Mouse (Mus musculus) heart, postnatal 36 days (tissue): ENCODE measurements around the gene Pate2. TPM values are rescaled to one million over a fixed set of nuclear protein-coding genes. Genes with fewer than 3 reads are reported as not detected.

Source experiments
- DNase-seq, 2 experiments: peaks; one replicate each; pipeline ENCODE4 v3.0.0; 2021 to 2022
- intact Hi-C: fragments of 180-260 bp; cut with DNase I; formaldehyde crosslinking; loops from one replicate; pipeline ENCODE4 v1.15.1; 2025
- total RNA-seq, 2 experiments: library from RNA; stranded (reverse); gene quantifications; 2 replicates each; pipeline ENCODE4 v1.2.3; 2021

The Pate2 gene
- total RNA-seq: not detected

DNA sequence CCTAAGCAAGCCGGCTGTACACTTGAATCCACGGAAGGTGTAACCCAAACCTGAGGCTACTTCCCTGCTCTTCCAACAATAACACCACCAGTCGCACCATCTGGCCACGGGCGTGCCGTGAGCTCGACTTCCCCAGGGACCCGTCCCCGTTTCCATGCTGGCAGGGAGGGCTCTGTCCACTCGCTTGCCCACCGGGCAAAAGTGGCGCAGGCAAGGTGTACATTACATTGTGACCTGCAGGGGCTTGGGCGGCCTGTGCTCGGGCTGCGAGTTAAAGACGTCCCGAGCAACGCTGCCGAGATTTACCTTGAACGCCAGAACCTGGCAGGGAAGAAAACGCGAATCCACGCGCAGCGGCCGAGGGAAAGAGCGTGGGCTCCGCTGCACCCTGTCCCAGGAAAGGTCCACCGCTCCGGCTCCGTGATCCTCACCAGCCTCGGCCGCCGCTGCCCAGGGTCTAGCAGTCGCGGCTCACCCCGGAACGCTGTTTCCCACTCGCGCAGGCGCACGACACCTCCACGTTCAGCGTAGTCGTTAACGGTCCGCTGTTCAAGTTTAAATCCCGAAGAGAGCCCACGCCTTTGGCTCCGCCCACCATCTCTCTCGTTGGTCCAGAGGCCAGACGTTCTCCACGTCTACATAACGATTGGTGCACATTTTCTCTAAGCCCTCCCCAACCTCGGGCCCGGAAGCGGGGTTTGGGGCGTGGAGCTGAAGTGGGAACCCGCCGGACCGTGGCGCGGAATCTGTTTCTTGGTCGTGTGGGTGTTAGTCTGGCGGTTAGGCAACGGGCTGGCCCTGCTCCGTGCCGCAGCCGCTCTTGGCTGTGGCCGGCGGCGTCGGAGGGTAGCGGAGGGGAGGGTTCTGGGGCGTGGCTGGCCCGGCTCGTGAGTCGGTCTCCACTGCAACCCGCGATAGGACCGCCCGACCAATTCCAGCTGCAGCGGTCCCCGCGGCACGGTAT is at the start of gene Pate2, which contains the start of gene Hyls1:
TSS of gene Pate2 (plus strand) at position 714 of the 964 bp plus-strand sequence.
TSS of gene Hyls1 (minus strand) at position 828 of the 964 bp plus-strand sequence.
- intact Hi-C loops: no loop called here
- peak; percentile 88 to 93 for DNase-seq

DNA sequence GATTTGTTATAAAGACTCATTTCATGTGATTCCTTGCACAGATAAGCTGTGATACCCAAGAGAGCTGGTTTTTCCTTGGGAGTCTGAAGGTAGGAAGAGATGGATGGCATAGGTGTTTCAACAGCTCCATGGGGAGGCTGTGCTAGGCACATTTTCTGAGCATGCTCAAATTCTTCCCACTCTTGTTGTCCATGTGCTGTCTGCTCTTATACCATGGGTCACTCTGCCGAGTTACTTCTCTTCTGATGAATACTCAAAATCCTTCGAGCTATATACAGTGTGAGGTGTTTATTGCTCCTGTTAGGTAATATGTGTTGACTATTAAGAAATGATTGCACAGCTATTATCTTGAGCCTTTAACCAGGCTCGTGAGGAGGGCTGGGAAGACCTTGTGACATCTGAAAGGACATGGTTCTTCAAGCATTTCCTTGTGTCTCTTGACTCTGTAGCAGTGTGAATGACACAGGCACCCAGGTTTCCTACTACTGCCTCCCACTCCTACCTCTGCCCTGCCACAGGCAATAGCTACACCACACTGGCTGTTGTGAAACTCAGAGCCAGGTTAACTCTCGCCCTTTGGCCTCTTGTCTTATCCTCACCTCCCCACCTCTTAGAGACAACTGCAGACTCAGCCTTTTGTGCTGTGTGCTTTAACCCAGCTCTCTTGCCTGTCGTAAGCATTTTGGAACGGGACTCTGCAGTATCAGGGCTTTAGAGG is 49.3 kb upstream of the Pate2 start:
- intact Hi-C loops: loop anchor here (5.0 kb wide), 1 partner anchor 98 kb away; the partner anchor contains the start of gene Cdon
- DNase-seq: no peak

DNA sequence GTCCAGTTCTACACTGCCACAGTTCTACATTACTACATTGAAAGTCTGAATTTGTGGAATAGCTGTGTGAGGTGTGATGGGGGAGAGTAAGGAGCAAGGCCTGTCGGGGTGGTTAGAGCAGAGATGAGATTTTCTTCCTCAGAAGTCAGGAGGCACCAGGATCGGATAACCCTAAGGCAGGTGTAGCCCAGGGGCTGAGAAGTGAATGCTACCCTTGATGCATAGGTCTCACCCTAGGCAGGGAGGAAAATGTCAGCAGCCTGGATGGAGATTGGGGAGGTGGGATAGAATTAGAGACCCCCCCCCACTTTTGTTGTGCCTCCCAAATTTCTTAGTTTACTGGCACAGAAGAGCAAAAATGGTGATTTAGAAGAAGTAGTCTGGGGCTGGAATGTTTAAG is 47.8 kb upstream of the Pate2 start:
- intact Hi-C loops: loop anchor here (5.0 kb wide), 1 partner anchor 100 kb away; the partner anchor contains the start of gene Cdon
- no peak for DNase-seq

DNA sequence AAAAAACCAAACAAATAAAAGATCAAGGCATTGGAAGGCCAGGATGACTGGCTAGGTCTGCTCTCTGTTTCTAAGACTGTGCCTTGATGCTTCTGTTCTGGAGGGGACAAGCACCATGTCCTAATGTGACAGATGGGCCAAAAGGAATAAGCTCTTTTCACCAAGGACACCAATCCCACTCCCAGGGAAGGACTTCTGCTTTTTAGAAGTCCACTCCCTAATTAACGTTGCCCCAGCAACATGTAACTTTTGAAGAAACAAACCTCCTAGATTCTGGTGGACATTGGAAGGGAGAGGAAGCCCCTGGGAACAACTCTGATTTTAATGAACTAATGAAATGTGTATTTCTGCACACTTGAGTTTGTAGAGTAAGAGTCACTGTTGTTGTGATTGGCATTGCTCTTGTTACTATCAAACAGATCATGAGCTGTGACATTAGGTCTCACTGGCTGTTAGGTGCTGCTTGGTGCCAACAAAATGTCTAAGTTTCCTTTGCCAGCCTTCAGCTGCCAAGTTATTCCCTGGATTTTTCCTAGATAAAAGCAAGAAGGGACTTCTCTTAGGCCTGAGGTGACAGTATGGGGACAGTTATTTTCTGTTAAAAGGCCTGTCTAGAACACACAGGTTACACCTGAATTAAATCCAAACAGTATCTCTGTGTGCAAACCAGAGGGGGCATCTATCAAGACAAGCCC is 47.1 kb upstream of the Pate2 start:
- DNase-seq: no peak
- intact Hi-C loops: loop anchor here (5.0 kb wide), 1 partner anchor 101 kb away; the partner anchor contains the start of gene Cdon

DNA sequence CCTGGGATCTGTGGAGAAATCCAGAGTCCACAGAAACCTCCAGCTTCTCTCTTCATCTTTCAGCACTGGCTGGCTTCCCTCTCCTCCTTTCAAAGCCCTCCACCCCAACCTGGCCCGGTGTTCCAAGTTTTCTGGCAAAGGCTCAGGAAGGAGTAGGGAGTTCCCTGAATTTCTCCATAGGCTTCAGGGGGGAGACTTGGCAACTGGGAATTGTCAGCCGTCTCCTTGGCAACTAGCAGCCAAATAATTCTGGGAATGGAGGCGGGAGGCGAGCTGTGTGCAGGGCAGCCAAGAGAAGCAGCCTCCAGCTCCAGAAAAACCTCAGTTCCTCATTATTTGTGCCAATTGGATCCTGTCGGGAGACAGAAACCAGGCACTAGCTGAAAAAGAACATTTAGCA is 46.5 kb upstream of the Pate2 start:
- peak; percentile 48 to 53 for DNase-seq
- intact Hi-C loops: loop anchor here (5.0 kb wide), 1 partner anchor 101 kb away; the partner anchor contains the start of gene Cdon

DNA sequence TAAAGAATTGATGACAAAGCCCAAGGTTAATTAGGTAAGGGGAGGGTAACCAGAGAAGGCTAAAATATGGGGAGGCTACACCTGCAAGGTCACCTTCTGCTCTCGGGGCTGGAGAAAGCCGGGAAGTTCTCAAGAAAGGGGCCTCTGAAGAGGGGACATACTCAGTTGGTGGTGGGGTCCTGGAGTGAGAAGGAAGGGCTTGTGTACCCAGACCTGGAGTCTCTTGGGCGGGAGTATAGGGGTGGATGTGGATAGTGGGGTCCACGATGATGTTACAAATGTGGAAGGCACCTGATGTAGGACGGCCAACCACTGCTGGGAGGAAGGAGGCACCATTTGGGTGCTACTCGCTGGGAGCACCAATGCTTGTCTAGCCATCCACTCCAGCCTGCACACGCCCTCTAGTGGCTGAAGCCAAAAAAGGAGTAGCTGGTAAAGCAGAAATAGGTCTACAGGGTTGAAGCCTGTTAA is 46.1 kb upstream of the Pate2 start:
- intact Hi-C loops: loop anchor here (1.0 to 5.0 kb wide), 2 partner anchors 102 to 242 kb away; partner anchors contain the start of gene Cdon
- peak; percentile 65 to 70 for DNase-seq

DNA sequence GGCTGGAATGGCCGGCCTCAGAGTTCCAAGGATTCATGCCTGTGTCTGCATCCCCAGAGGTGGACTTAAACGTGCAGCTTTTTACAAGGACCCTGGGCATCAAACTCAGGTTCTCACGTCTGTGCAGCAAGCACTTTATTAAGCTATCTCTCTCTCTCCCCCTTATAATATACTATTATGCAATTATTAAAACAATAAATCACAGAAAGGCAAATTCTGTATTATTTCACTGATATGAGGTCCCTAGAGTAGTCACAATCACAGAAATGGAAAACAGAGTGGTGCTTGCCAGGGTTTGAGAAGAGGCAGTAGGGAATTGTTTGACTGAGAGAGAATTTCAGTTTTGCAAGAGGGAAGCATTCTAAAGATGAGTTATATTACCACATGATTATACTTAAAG is 40.9 kb upstream of the Pate2 start:
- intact Hi-C loops: no loop called here
- no peak for DNase-seq

DNA sequence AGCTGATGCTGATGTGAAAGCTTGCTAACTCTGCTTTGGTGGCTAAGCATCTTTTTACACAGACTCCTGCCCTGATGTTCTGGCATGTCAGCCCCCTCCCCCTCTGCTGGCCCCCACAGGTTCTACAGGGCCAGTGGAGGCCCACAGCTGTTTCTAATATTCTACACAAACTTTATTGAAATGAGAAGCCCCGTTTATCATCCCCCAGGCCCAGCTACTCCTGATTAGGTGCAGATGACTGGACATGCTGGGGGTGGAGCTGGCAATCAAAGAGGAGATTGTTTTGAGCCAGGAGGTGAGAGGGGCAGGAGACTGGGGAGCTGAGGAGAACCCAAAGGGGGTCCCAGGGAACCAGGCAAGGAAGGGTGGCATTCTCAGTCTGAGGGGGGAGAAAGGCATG is 40.3 kb upstream of the Pate2 start:
- intact Hi-C loops: no loop called here
- no peak for DNase-seq

DNA sequence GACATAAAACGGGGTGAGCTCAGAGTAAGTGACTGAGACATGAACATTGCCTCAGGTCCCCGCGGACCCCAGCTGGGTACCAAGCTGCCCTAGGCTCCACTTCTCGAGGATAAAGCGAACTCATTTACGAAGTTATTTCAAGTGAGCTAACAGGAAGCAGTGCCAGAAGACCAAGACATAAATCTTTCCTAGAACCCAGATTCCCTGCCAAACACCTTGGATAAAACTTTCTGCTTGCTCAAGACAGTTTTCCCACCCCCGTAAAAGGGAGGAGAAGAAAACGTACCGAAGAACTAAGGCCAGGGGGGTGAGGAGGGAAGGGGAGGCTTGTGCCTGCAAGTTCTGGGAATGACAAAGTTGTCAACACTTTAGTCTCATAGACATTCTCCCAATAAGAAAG is 36.8 kb upstream of the Pate2 start:
- intact Hi-C loops: no loop called here
- no peak for DNase-seq

DNA sequence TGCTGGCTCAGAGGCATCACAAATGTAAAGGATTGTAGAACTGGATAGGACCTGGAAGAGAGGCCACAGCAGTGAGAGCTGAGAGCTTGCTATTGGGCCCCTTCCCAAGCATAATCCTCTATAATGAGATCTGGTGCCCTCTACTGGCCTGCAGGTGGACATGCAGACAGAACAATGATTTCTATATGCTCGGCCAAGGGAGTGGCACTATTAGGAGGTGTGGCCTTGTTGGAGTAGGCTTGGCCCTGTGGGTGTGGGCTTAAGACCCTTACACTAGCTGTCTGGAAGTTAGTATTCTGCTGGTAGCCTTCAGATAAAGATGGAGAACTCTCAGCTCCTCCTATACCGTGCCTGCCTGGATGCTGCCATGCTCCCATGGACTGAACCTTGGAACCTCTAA is 35.0 kb upstream of the Pate2 start:
- peak; percentile 47 to 52 for DNase-seq
- intact Hi-C loops: loop anchor here (1.0 to 5.0 kb wide), 3 partner anchors 113 to 333 kb away; partner anchors contain the start of genes Cdon, Srpr and Tirap

DNA sequence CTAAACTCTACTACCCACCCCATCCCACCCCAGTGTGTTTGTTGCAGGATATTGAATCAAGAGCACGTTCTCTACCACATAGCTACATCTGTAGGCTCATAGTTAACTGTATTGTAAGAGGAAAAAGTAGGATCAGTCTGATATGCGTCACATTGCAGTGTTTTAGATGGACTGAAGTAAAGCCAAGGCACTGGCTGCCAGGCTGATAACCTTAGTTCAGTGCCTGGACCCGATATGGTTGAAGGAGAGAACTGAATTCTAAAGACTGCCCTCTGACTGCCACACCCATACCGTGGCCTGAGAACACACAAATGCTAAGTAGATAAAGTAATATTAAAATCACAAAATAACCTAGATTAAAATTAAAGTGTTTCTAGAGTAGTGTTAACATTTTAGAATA is 34.2 kb upstream of the Pate2 start:
- DNase-seq: no peak
- intact Hi-C loops: loop anchor here (1.0 to 5.0 kb wide), 3 partner anchors 114 to 334 kb away; partner anchors contain the start of genes Cdon, Srpr and Tirap

DNA sequence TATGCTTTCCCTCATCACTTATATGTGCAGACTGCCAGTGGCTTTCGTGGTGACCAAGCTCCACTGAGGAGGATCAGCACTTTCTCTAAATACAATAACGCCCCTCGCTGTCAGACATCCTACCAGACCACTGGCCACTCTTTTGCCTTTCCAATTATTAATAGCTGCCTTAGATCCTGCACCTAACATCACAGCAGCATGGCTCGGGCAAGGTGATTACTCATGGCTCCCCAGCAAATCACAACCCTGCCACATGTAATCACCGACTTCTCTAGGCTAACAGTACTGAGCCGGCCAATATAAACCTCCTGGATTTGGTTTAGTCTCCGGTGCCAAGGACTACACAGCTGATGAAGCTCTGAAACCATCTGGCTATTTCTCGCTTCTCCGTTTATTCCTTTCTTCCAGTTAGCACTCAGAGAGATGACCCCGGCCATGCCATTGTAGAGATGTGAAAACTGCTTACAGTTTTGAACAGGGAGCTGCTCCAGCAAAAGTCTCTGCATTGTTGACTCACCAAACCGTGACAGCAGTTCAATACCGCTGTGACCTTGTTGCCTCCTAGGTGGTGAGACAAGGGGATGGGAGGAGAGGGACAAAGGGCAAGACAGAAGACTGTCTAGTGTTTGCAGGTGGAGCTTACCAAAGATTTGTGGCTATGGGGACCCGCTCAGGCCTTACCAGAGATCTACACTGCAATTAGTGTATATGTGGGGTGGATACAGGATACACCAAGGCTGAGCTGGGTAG is 30.9 kb upstream of the Pate2 start:
- intact Hi-C loops: loop anchor here (5.0 kb wide), 2 partner anchors 117 to 337 kb away; partner anchors contain the start of genes Cdon, Srpr and Tirap
- no peak for DNase-seq

DNA sequence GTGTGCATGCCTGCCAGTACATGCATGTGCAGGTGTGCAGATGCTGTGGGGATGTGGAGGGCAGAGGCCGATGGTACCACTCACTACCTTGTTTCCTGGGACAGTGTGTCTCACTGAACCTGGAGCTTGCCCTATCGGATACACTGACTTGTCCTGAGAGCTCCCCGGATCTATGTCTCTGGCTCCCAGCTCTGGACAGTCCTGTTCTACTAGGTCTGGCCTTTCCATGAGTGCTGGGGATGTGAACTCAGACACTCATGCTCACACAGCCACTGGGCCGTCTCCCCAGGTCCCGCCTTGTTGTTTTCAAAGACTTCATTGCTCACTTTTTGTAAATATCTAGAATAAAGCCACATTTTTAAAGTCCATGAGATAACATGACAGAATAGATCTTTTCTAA is 29.1 kb upstream of the Pate2 start:
- intact Hi-C loops: loop anchor here (1.0 to 5.0 kb wide), 2 partner anchors 259 to 509 kb away; no protein-coding TSS in a partner anchor
- no peak for DNase-seq

DNA sequence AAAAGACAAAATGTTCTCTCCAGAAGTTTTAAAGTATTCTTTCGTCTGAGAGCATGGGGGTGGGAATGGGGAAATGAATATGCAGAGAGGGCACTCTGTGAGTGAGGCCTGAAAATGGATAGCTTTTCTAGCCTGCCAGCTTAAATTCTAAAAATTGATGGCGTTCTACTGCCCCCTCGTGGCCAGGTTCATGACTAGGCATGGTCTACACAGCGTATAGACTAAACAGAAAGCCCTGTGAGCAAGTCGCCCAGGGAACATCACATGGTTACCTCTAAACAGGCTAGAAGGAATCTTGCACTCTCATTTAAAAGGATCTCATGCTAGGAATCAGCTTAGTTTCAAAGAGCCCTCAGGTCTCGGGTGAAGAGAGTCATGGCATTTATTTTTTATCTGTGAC is 28.6 kb upstream of the Pate2 start:
- peak; percentile 74 to 86 for DNase-seq
- intact Hi-C loops: loop anchor here (1.0 to 5.0 kb wide), 2 partner anchors 259 to 509 kb away; no protein-coding TSS in a partner anchor

DNA sequence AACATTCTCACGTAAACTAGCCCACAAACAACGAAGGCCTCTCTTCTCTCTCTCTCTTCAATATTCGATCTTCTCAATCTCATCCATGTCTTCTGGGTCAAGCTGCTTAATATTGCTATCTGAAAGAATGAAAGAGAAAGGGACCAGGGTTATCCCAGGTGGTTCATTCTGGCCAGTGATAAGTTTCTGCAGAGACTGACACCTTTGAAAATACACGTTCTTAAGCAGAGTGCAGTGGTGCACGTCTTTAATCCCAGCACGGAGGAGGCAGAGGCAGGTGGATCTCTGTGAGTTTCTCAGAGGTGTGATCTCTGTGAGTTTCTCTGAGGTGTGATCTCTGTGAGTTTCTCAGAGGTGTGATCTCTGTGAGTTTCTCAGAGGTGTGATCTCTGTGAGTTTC is 28.1 kb upstream of the Pate2 start:
- intact Hi-C loops: loop anchor here (1.0 to 5.0 kb wide), 2 partner anchors 260 to 510 kb away; no protein-coding TSS in a partner anchor
- DNase-seq: no peak

DNA sequence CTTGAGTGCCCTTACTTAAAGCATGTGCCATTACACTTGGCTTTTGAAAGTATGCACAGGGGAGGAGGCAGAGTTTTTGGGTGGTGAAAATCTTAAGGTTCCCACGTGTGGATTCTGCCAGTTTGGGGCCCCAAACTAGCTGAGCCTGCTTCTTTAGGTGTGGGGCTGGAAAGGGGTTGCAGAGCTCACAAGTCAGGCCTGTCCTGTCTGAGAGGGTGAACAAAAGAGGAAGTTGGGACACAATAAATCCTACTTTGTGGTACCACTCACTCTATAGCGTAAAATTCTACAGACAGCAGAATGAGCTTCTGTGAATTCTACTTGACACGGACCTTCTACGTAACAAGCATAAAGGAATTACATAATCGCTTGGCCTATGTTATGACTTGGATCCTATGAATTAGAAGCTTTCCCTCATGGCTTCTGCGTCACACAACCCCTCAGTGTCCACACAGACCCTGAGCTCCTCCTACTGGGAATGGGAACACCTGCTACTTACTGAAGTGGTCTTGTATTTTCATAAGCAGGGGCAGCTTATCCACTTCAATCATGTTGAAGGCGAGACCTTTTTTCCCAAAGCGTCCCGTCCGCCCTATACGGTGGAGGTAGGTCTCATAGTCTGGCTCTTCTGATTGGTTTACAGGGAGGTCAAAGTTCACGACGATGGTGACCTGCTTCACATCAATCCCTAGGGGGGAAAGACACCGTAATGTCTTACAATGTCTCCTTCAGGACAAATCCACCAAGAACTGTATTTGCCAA is 26.8 kb upstream of the Pate2 start:
- intact Hi-C loops: loop anchor here (5.0 kb wide), 1 partner anchor 511 kb away; no protein-coding TSS in a partner anchor
- no peak for DNase-seq

DNA sequence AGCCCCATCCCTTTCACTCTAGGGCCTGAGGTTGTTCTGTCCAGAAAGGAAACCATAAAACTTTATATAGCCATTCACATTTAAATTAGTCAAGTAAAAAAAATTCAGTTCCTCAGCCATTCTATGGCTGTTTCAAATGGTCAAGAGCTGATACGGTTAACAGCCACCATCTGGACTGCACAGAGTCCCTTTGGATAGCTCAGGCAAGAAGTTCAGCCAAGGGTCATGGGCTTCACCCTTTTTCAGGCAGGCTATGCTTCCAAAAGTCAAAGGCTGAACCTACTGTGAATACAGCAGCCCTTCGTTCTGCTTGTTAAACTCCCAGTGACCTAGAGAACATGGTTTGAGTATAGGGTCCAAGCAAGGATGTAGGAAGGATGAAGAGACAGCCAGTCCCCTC is 25.4 kb upstream of the Pate2 start:
- no peak for DNase-seq
- intact Hi-C loops: loop anchor here (5.0 kb wide), 1 partner anchor 512 kb away; no protein-coding TSS in a partner anchor

DNA sequence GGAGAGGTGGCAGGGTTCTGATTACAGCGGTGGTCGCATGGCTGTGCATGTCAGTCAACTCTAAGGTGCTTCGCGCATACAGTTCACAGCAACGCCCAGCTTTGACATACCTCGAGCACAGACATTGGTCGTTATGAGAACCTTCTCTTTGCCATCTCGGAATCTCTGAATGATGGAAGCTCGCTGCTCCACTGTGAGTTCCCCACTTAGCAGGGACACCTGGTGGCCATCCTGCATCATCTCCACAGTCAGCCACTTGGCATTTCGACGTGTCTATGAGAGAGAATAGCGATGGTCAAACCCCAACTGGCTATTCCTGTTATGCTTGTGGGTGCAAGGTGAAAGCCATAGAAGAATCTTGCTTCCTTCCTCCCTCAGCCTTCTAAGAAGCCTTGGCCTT is 24.4 kb upstream of the Pate2 start:
- DNase-seq: no peak
- intact Hi-C loops: no loop called here
